Mouse (Mus musculus): ENCODE data around the gene Prlh.
A peak's percentile ranks its signal among the peaks of the same experiment; 100 is the strongest.

The Prlh gene

DNA sequence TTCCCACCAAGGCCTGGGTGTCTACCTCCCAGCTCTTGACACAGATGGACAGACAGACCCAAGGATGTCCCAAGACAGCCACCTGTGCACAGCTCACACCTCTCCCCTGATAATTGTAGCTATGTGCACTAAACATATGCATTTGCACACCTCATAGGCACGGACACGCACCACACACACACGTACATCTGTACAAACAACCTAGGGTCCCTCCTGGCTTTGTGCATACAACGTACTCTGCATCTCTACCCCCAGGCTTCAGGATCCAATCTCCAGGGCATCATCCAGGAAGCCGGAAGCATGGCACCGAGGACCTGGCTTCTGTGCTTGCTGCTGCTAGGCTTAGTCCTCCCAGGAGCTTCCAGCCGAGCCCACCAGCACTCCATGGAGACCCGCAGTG lies at the start of gene Prlh:
Gene Prlh (plus strand): TSS at position 301 of the 400 bp plus-strand sequence.
- no peak for DNase-seq (ENCODE audit: low spot score)

DNA sequence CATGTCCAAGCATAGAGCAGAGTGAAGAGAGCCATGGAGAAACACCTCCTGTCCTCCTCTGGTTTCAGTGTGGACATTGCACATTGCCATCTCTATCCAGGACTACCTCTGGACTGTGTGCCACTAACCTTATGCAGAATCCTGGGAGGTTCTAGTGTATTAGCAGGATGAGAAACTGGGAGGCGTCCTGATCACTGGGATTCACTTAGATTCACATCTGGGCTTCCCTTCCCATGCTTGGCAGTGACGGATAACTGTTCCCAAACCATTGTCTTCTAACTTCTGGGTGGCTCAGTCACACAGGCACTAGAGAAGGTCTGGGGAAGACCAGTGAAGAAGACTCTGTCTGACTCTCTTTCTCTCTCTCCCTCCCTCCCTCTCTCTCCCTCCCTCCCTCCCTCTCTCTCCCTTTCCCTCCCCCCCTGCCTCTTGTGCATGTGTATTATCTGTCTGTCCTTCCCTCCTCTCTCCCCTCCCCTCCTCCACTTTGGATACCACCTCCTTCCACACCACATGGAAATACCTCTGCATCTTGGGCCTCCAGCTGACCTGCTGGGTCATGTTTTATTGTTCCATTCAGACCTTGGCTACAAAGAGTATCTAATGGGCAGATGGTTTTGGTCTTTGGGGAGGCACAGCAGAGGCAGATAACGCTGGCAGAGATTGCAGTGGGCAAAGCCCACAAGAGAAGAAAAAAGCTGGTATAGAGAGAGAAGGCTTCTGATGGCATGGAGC lies 49.5 kb upstream of the Prlh start:
- no peak for DNase-seq (ENCODE audit: low spot score)

DNA sequence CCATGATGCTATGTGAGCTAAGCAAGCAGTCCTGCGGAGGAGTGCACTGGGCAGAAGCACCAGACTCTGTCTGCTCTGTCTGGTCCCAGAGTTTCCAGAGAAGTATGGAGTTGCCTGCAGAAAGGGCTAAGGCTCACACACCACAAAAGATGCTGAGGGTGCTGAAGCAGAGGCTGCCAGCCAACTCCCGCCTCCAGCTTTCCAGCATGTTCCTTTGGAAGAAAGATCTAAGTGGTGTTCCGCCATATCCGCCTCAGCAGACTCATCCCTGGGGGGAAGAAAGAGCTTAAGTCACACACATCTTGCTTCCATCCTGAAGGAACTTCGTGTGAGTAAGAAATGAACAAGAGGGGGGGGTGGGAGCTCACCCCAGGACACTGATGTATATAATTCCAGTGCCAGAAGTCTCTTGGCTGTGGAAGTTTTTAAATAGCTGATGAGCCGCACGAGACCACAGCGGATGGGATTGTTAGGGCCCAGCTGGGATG lies 48.9 kb upstream of the Prlh start:
- no peak for DNase-seq (ENCODE audit: low spot score)

DNA sequence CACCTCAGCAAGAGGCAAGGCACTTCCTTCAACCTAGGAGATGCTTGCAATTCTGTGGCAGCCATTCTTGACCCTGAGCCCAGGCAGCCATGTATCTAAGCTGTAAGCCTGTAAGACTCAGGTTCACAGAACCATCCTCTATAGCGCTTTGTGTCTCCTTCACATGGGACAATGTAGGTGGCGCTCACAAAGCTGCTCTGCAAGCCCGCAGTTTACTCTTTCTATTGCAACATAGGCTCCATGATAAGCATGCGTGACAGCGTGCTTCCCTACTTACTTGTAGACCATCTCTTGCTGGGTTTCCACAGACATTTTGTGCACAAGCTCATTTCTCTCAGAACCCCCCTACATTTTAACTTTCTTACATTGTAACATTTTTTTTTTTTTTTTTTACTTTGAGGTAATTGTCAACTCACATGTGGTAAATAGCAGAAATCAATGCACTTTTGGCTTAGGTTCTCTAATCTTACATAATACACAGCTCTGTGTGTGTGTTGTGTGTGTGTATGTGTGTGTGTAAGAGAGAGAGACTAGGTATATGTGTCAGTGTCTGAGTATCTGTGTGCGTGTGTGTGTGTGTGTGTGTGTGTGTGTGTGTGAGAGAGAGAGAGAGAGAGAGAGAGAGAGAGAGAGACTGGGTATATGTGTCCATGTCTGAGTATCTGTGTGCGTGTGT lies 48.0 kb upstream of the Prlh start:
- DNase-seq (ENCODE audit: low spot score), result no peak

DNA sequence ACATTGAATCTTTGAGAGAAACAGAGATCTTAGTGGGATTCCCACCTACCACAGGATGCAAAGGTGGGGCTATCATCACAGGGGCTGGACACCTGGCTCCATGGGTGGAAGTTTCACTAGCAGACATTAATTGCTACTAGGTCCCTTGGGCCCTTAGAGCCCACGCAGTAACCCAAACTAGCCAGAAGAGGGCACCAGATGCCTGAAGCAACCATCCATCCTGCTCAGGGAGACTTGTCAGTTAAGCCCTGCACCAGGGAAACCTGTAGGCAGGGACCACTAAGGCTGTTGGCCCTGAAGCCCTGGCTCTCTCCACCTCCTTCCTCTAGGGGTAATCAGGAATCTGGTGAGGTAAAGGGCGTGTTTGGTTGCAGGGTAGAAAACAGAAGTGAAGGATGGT lies 46.6 kb upstream of the Prlh start:
- DNase-seq (ENCODE audit: low spot score), result peak; percentile 47

DNA sequence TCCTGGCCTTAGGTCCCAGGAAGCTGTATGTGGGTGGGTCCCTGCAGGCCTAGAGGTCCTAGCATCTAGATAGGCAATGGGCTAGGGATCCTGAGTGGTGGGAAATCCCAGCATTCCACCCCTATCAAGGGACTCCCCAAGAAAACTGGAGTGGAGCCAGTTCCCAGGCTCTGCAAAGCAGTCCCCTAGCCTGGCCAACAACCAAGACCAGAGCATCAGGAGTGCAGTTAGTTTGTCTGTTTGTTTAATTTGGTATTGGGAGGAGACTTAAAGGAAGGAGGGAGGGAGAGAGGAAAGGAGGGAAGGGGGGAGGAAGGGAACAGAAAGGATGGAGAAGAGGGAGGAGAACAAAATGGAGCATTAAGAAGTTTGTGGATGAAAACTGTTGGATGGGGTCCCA lies 43.7 kb upstream of the Prlh start:
- DNase-seq (ENCODE audit: low spot score), result no peak

DNA sequence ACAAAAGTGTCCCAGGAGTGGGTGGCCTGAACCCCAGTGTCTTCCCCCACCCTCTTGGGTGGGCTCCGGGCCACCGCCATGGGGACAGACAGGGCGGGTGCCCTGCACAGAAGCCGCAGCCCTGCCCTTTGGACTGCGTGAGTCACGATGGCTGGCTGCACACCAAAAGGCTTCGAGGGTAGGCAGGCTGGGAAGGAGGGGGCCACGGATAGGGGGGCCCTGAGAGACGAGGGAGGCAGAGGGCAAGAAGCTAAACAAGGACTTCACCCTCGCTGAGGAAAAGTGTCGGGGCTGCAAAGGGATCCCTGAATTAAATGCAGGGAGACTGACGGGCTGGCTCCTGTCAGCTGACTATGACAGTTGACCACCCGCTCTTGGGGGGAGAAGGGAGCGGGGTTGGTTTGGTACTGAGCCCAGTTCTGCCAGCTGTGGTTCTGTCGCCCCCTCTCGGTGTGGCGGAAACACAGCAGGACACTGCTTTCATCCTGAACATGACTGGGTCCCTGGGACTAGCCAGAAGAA lies 43.2 kb upstream of the Prlh start:
- peak; percentile 60 for DNase-seq (ENCODE audit: low spot score)

DNA sequence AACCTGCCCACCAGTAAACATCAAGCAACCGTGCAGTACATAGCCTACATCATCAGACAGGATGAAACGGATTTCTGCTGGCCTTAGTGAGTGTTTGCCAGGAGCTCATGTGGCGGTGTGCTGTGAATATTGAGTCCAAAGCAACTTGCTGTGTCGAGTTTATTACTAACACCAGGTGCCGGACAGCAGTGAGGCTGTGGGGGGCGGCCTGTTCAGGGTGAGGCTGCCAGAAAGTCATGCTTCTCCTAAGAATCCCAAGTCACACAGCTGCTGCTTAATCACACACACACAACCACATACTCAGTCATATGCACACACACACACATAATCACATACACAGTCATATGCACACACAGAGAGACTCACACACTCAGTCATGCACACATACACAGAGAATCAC lies 39.7 kb upstream of the Prlh start:
- no peak for DNase-seq (ENCODE audit: low spot score)

DNA sequence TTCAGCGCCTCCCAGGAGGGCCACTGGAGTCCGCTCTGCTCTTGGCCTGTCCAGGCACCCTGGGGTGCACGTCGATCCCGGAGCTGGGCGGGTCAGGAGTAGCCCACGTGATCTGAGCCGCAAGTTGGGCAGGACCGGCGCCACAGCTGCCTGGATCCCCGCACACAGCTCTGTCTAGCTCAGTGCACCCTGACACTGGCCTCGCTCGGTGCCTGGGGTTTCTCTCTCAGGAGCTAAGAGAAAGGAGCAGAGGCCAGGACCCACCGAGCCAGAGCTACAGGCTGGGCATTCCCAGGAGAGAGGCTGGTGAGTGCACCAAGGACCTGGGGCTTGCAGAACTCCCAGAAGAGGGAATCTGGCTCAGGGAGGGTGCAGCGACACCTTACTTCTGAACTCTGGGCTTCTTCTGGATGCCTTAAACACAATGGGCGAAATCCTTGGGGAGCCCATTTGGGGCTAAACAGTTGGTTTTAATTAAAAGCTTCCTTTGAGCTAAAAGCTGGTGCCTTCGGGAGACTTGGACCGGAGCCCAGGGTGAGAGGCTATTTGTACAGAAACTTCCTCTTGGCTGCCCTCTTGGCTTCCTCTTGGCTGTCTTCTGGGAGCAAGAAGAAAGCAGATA lies 37.8 kb upstream of the Prlh start, which contains the start of gene Mlph:
Gene Mlph (plus strand): TSS at position 138 of the 622 bp plus-strand sequence.
- DNase-seq (ENCODE audit: low spot score), result peak; percentile 43

DNA sequence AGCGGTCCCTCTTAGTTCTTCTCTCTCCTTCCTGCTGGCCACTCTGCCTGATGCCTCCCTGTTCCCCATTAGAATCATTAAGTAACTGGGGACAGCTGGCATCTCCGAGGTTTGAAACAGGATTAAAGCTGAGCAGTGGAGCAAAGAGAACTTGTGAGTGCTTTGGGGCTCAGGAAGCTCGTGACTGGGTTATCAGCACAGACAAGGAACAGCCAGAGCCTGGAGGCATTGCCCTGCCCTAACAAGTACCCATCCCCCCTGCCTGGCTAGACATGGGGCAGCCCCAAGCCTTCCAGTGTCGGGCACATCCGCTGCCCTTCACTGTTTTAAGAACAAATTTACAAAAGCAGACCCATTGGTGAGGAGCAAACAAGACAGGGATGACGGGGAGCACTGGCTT lies 35.4 kb upstream of the Prlh start:
- no peak for DNase-seq (ENCODE audit: low spot score)

DNA sequence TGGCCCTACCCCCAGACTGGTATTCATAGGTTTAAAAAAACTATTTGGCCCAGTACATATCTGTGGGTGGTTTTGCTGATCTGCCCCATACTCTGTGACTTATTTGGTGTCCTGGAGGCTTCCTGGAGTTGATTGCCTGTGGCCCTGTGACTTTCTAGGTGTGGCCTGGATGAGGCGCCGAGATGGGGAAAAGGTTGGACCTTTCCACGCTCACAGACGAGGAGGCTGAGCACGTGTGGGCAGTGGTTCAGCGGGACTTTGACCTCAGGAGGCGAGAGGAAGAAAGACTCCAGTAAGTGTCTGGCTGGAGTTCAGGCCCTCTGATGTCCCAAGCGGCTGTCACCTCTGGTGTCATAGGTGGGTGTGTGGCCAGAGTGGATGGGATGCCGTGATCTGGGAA lies 31.2 kb upstream of the Prlh start:
- no peak for DNase-seq (ENCODE audit: low spot score)

DNA sequence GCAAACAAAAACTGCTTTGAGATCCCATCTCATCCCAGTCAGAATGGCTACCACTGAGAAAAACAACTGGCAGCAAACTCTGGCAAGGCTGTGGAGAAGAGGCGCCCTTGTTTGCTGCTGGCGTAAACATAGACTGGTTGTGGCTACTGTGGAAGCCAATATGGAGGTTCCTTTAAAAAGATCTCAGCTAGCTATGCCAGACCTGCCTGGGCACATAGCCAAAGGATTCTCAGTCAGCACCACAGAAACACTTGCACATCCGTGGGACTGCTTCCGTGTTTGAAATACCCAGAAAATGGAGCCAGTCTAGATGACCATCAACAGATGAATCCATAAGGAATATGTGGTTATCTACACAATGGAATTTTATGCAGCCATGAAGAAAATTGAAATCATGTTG lies 26.9 kb upstream of the Prlh start:
- no peak for DNase-seq (ENCODE audit: low spot score)

DNA sequence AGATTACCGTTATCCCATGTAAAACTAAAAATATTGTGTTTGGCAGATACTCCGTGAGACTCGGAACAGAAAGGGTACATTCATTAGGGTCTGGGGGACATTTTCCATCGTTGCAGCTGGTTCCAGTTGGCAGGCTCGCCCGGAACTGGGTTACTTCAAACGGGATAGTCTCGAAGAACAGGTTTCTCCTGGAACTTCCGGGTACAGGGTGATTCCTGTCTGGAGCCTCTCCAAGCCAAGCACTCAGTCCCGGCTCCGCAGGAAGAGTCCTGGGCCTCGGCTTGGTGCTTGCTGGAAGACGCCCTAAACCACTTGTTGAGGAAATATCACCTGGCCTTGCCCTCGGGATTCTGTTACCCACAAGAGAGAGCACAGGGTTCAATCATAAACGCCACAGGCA lies 25.6 kb upstream of the Prlh start:
- peak; percentile 39 for DNase-seq (ENCODE audit: low spot score)

DNA sequence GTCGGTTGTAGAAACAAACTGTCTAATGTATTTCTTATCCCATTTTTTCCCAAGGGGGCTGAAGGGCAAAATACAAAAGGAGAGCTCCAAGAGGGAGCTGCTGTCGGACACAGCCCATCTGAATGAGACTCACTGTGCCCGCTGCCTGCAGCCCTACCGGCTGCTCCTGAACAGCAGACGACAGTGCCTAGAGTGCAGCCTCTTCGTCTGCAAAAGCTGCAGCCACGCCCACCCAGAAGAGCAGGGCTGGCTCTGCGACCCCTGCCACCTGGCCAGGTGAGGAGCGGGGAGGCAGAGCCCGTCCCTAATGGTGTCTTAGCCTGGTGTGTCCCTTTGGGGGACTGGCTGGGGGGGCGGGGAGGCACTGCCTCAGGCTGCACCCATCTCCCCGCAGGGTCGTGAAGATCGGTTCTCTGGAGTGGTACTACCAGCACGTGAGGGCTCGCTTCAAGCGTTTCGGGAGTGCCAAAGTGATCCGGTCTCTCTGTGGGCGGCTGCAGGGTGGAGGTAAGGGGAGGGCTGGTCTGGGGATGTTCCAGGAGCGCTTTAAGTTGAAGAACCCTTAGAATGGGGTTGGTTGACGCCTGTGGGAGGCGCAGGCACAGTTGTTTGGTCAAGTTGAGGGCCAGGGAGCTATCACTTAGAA lies 24.9 kb upstream of the Prlh start:
- DNase-seq (ENCODE audit: low spot score), result no peak

DNA sequence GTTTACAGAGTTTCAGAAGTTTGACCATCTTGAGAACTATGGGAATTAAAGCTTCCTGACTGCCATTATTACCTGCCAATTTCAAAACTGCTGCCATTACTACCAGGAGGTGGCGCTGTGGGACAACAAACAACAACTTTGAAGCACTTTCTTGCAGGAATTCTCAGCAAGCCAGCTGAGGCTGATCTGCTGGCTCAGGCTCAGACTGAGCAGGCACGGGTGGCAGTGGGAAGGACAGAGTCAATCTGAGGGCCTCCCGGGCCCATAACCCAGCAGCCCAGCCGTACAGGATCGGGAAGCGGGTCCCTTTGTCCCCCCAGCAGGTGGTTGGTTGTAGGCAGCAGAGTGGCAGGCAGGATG lies 24.4 kb upstream of the Prlh start:
- peak; percentile 87 for DNase-seq (ENCODE audit: low spot score)

DNA sequence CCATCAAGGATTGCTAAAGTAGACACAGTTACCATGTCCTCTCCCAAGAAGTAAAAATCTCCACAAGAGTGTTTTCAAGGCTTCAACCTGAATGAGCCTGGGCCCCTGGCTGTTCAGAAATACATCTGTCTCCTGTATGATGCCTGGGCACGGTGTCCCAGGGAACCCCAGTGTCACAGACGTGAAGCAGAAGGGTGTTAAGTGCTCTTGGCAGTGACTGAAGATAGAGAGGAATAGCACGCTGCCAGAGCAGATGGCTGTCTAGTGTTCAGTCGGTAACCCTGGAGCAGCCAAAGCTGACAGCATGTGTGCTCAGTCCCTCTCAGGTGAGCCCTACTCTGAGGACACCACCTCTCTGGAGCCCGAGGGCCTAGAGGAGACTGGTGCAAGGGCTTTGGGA lies 19.9 kb upstream of the Prlh start:
- no peak for DNase-seq (ENCODE audit: low spot score)

DNA sequence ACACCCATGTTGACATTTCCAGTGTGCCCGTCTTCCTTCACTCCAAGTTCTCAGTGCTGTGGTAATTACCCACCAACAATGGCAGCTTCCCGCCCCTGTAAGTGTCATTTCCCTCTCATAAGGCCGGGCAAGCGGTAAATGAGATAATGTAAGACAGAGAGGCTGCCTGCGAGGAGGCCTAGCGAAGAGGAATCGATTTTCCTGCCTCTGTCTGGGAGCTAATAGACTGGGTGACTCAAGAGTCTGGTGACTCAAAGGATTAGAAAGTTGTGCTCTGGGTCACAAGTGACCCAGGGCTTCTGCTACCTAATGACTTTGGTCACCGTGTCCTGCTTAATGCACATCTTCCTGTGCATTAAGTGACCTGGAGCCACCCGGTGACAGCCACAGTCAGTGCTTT lies 15.9 kb upstream of the Prlh start:
- no peak for DNase-seq (ENCODE audit: low spot score)

DNA sequence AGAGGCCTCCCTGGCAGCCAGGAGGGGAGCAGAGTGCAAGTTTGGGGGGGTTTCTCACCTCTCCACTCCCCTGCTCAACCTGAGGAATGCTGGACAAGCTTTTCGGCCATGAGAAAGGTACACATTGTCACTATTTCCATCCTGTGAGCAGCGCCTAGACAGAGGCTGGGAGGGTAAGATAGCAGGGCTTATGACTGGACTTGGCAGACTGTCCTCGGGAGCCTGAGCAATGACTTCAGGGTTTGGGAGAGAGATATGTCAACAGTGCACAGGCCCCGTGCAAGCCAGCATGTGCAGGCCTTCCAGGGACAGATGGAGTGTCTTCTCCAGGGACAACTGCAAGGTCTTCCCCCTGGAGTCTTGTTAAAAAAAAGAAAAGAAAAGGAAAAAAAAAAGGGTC lies 12.9 kb upstream of the Prlh start:
- no peak for DNase-seq (ENCODE audit: low spot score)

DNA sequence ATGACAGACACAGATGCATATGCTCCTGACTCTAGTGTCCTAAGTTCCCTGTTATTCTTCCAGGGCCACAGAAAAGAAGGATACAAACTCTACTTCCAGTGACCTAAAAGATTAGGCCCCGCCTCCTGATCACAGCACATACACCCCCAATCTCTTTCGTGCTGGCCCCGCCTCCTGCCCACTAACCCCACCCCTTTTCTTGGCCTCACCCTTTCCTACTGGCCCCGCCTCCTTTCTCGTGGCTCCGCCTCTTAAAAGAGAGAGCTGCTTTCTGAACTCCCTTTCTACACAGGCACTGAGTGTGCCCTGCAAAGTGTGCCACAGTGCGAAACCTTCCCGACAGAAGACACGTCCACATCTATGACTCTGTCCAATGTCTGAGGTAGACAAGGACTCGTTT lies 7.7 kb upstream of the Prlh start:
- no peak for DNase-seq (ENCODE audit: low spot score)

DNA sequence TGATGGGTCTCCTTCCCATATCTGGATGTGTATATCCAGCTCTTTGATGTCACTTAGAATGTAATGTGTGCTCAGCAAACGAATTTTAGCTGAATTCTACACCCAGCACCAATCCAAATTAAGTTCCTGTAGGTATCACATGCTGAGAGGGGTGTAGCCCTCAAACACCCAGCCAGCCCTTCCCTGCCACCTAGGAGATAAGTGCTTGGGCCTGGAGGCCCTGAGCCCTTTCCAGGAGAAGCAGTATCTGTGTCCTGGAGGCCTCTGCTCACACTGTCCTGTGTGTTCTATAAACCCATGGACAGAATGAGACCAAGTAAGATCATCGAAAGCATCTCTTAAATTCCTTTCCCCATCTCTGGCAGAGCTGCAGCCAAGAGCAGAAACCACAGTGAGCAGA lies 5.7 kb upstream of the Prlh start:
- no peak for DNase-seq (ENCODE audit: low spot score)

DNA sequence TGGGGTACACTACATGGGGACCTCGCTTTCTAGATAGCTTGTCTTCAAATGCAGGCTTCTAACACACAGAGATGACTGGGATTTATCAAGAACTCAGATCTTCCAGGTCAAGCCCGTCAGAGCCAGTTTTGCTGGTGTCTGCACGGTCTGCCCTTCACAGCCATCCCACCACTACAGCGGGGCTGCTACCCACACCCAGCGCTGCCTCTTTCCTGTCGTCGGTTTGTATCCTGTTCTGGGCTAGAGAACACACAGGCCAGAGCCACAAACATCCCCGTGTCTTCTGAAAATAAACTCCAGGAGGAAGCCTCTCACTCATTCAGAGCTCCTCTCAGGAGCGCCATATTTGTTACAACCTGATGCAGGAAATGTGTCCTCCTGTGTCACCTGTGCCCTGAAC lies 3.6 kb upstream of the Prlh start:
- no peak for DNase-seq (ENCODE audit: low spot score)

DNA sequence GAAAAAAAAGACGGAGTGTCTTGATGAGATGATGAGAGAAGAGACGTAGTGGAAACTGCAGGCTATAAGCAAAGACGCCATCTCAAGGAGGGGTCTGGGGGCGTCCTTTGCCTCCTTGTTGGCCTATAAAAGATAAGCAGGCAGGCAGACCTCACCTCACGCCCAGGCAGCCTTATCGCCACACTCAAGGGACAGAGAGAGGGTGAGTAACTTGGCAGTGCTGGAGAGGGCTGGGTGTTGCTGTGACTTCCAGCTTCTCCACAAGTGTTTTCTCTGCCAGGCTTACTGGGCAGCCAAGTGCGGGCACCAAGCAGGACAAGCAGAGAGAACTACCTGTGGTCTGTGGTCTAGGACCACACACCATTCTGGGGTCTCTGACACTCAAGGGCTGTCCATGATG lies 1.2 kb upstream of the Prlh start:
- no peak for DNase-seq (ENCODE audit: low spot score)

DNA sequence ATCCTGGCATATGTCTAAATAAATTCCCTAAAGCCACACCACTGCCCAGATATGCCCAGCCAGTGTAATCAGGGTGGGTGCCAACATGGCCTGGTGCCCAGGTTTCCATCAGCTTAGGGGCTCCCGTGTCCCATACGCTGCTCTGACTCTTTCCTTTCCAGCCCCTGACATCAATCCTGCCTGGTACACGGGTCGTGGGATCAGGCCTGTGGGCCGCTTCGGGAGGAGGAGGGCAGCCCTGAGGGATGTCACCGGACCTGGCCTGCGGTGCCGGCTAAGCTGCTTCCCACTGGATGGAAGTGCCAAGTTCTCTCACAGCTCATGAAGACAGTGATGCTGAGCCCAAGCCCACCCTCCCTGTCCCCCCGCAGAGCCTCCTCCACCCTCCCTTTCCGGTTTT lies 780 bp downstream of the Prlh start:
- no peak for DNase-seq (ENCODE audit: low spot score)

Measured in urinary bladder, postnatal 25 days (tissue).